Comparison of ENCODE assay signal across 8 mouse cellular contexts in the genomic region with DNA sequence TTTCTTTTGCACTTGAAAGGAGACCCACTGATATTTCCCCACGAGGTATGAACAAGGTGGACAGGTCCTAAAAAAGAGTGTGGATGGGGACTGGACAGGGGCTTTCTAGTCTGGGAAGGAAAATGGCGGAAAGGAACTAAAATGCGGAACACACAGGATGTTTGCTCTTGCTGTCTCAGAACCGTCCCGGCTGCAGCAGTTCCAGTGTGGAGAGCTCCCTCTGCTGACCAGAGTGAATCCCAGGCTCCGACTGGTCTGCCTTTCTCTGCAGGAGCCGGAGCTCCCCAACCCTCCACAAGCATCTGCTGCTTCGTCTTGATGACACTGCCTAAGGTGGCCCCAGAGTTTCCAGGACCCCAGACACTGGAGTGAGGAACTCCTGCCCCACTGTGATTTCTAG. TPM values are rescaled to one million over a fixed set of nuclear protein-coding genes. Genes with fewer than 3 reads are reported as not detected.
A peak's percentile ranks its signal among the peaks of the same experiment; 100 is the strongest.
DNase-seq lines count a peak whose midpoint lies in the region; ATAC-seq and TF ChIP-seq lines count a peak whose summit lies in the region.

No protein-coding gene starts in this region.

- no peak overlapping the region for H3K4me2 ChIP-seq in embryonic facial prominence, embryonic 11.5 days (ENCODE audit: low read depth, low read length)
- peak overlapping the region; percentile 55 for H3K4me2 ChIP-seq in limb, embryonic 12.5 days
- peak overlapping the region; percentile 64 for H3K4me2 ChIP-seq in midbrain, embryonic 14.5 days (ENCODE audit: low read length)

- no peaks in the 10 kb centered on the region for H3K9me3 ChIP-seq in embryonic facial prominence, embryonic 11.5 days (replicated peaks; ENCODE audit: control insufficient read depth, low read length)
- no peaks in the 10 kb centered on the region for H3K9me3 ChIP-seq in limb, embryonic 12.5 days
- no peaks in the 10 kb centered on the region for H3K9me3 ChIP-seq in midbrain, embryonic 14.5 days (ENCODE audit: control insufficient read depth, low read length)

- peak overlapping the region; percentile 35 for H3K27ac ChIP-seq in embryonic facial prominence, embryonic 11.5 days (replicated peaks; ENCODE audit: low read depth, low read length)
- H3K27ac ChIP-seq in limb, embryonic 12.5 days, result peak overlapping the region; percentile 24
- H3K27ac ChIP-seq in midbrain, embryonic 14.5 days (replicated peaks; ENCODE audit: low read depth, low read length), result peak overlapping the region; percentile 68
- H3K27ac ChIP-seq in spleen, adult 2 months (ENCODE audit: insufficient read depth, low read length), result peak overlapping the region; percentile 28

- peaks cover 3% of the 10 kb centered on the region for H3K36me3 ChIP-seq in embryonic facial prominence, embryonic 11.5 days (replicated peaks; ENCODE audit: control insufficient read depth, insufficient read depth, low read depth, low read length)
- H3K36me3 ChIP-seq in limb, embryonic 12.5 days, result peaks cover 54% of the 10 kb centered on the region
- peaks cover 46% of the 10 kb centered on the region for H3K36me3 ChIP-seq in midbrain, embryonic 14.5 days (ENCODE audit: control insufficient read depth, insufficient read depth, low read length)
- H3K36me3 ChIP-seq in spleen, adult 2 months (ENCODE audit: control insufficient read depth, insufficient read depth, low read length), result peaks cover 1% of the 10 kb centered on the region; the same call in 1 of the 2 replicates

- TF ChIP-seq CTCF in spleen, adult 2 months (IDR thresholded peaks at IDR 0.05; ENCODE audit: extremely low read depth, insufficient read depth, insufficient read length, insufficient replicate concordance), result peak; percentile 60; the same call in 1 of the 2 replicates

- DNase-seq in ovary, adult 18-20 months (ENCODE audit: low spot score), result peak; percentile 86
- no peak for DNase-seq in ovary, postnatal 10 days (ENCODE audit: low spot score)
- peak; percentile 92 for DNase-seq in embryonic facial prominence, embryonic 11.5 days (ENCODE audit: low spot score)
- DNase-seq in heart, adult 18-20 months, result peak; percentile 91 to 94
- DNase-seq in kidney, adult 8-10 months, result peak; percentile 91 to 92
- peak; percentile 89 for DNase-seq in midbrain, embryonic 14.5 days
- peak; percentile 63 to 79 for DNase-seq in spleen, adult 2 months (ENCODE audit: low read depth in 1 of 2, low spot score in 2 of 2)

- peak overlapping the region; percentile 5; the same call in 1 of the 2 replicates for H3K9ac ChIP-seq in embryonic facial prominence, embryonic 11.5 days (replicated peaks; ENCODE audit: low read length)
- no peak overlapping the region for H3K9ac ChIP-seq in limb, embryonic 12.5 days (replicated peaks)
- 0 out of 2 replicates have a peak overlapping the region, but pooled peaks have one; percentile 20 for H3K9ac ChIP-seq in midbrain, embryonic 14.5 days (replicated peaks; ENCODE audit: low read length)

- no peaks in the 10 kb centered on the region for H3K4me1 ChIP-seq in embryonic facial prominence, embryonic 11.5 days (ENCODE audit: control insufficient read depth, insufficient read depth, low read length)
- peaks cover 21% of the 10 kb centered on the region for H3K4me1 ChIP-seq in limb, embryonic 12.5 days (replicated peaks)
- peaks cover 17% of the 10 kb centered on the region for H3K4me1 ChIP-seq in midbrain, embryonic 14.5 days (ENCODE audit: control insufficient read depth, insufficient read depth, low read length)
- peaks cover 10% of the 10 kb centered on the region for H3K4me1 ChIP-seq in spleen, adult 2 months (ENCODE audit: control insufficient read depth, insufficient read depth, insufficient read length)

- TF ChIP-seq POLR2A in spleen, adult 2 months (IDR thresholded peaks at IDR 0.05; ENCODE audit: low read depth, low read length), result no peak

- peak; percentile 8; the same call in 1 of the 2 replicates for ATAC-seq in embryonic facial prominence, embryonic 11.5 days (replicated peaks; ENCODE audit: insufficient number of reproducible peaks, low FRiP score, low TSS enrichment, low read depth)
- ATAC-seq in limb, embryonic 12.5 days (ENCODE audit: insufficient number of reproducible peaks, insufficient read depth, low FRiP score, low TSS enrichment, low read depth), result no peak
- ATAC-seq in midbrain, embryonic 14.5 days (ENCODE audit: low FRiP score, low TSS enrichment), result 0 out of 2 replicates have a peak, but pooled peaks have one; percentile 18

- no peaks in the 10 kb centered on the region for H3K27me3 ChIP-seq in embryonic facial prominence, embryonic 11.5 days (ENCODE audit: control insufficient read depth, insufficient read depth, low read length)
- no peaks in the 10 kb centered on the region for H3K27me3 ChIP-seq in limb, embryonic 12.5 days
- H3K27me3 ChIP-seq in midbrain, embryonic 14.5 days (ENCODE audit: control insufficient read depth, insufficient read depth, low read length), result no peaks in the 10 kb centered on the region
- no peaks in the 10 kb centered on the region for H3K27me3 ChIP-seq in spleen, adult 2 months (ENCODE audit: control insufficient read depth, insufficient read depth, low read length)

- WGBS in embryonic facial prominence, embryonic 11.5 days, result 8% methylated on average over 8 of the region's 8 CpGs
- 11% methylated on average over 8 of the region's 8 CpGs for WGBS in limb, embryonic 12.5 days
- 5% methylated on average over 8 of the region's 8 CpGs for WGBS in midbrain, embryonic 14.5 days
- WGBS in spleen, adult 2 months, result 9% methylated on average over 8 of the region's 8 CpGs

- H3K4me3 ChIP-seq in embryonic facial prominence, embryonic 11.5 days (ENCODE audit: low read depth, low read length), result no peak overlapping the region
- H3K4me3 ChIP-seq in limb, embryonic 12.5 days (replicated peaks), result peak overlapping the region; percentile 12
- H3K4me3 ChIP-seq in midbrain, embryonic 14.5 days (replicated peaks; ENCODE audit: low read depth, low read length), result peak overlapping the region; percentile 10
- no peak overlapping the region for H3K4me3 ChIP-seq in spleen, adult 2 months (ENCODE audit: extremely low read depth, insufficient read depth, insufficient read length)

RNA-seq across cellular contexts. Expression of gene Aurkb, which starts 9.6 kb away (rescaled TPM):
- 162 and 175 TPM in 2 replicates for polyA plus RNA-seq in embryonic facial prominence, embryonic 11.5 days (2014; fragmentation: Nextera tagmentation; extraction: Ambion mirVana)
- total RNA-seq in heart, adult 18-20 months (2021), result 1 to 10 TPM in 1 of 2 experiments, under 1 TPM in 1; 0.67 to 1.5 TPM
- polyA plus RNA-seq in limb, embryonic 12.5 days (2016; fragmentation: Nextera tagmentation; extraction: Ambion mirVana), result 169 and 171 TPM in 2 replicates
- polyA plus RNA-seq in midbrain, embryonic 14.5 days (2014; fragmentation: Nextera tagmentation; extraction: Ambion mirVana), result 14.6 and 29.6 TPM in 2 replicates
- polyA plus RNA-seq in spleen, adult 2 months (2012; rRNA removed), result 41.4 and 42.9 TPM in 2 replicates

RNA-seq across cellular contexts. Expression of gene Ctc1, which starts 20.1 kb away (rescaled TPM):
- 63.2 and 68.3 TPM in 2 replicates for polyA plus RNA-seq in embryonic facial prominence, embryonic 11.5 days (2014; fragmentation: Nextera tagmentation; extraction: Ambion mirVana)
- 10 to 100 TPM; 10.9 to 13.9 TPM for total RNA-seq in heart, adult 18-20 months (2021)
- 70.5 and 73.8 TPM in 2 replicates for polyA plus RNA-seq in limb, embryonic 12.5 days (2016; fragmentation: Nextera tagmentation; extraction: Ambion mirVana)
- polyA plus RNA-seq in midbrain, embryonic 14.5 days (2014; fragmentation: Nextera tagmentation; extraction: Ambion mirVana), result 55.8 and 56.1 TPM in 2 replicates
- polyA plus RNA-seq in spleen, adult 2 months (2012; rRNA removed), result 27.2 and 30.4 TPM in 2 replicates

RNA-seq across cellular contexts. Expression of gene Borcs6, which starts 23.7 kb away (rescaled TPM):
- 6.4 and 7.7 TPM in 2 replicates for polyA plus RNA-seq in embryonic facial prominence, embryonic 11.5 days (2014; fragmentation: Nextera tagmentation; extraction: Ambion mirVana)
- 10 to 100 TPM; 16.7 to 19.3 TPM for total RNA-seq in heart, adult 18-20 months (2021)
- 9.2 and 10.0 TPM in 2 replicates for polyA plus RNA-seq in limb, embryonic 12.5 days (2016; fragmentation: Nextera tagmentation; extraction: Ambion mirVana)
- polyA plus RNA-seq in midbrain, embryonic 14.5 days (2014; fragmentation: Nextera tagmentation; extraction: Ambion mirVana), result 17.3 and 20.1 TPM in 2 replicates
- polyA plus RNA-seq in spleen, adult 2 months (2012; rRNA removed), result 16.7 and 23.7 TPM in 2 replicates

RNA-seq across cellular contexts. Expression of gene Pfas, which starts 27.6 kb away (rescaled TPM):
- 34.4 and 34.8 TPM in 2 replicates for polyA plus RNA-seq in embryonic facial prominence, embryonic 11.5 days (2014; fragmentation: Nextera tagmentation; extraction: Ambion mirVana)
- total RNA-seq in heart, adult 18-20 months (2021), result 1 to 10 TPM; 5.4 to 6.2 TPM
- 45.7 and 48.5 TPM in 2 replicates for polyA plus RNA-seq in limb, embryonic 12.5 days (2016; fragmentation: Nextera tagmentation; extraction: Ambion mirVana)
- polyA plus RNA-seq in midbrain, embryonic 14.5 days (2014; fragmentation: Nextera tagmentation; extraction: Ambion mirVana), result 12.6 and 16.5 TPM in 2 replicates
- 14.0 and 16.8 TPM in 2 replicates for polyA plus RNA-seq in spleen, adult 2 months (2012; rRNA removed)

RNA-seq across cellular contexts. Expression of gene Tmem107, which starts 34.8 kb away (rescaled TPM):
- polyA plus RNA-seq in embryonic facial prominence, embryonic 11.5 days (2014; fragmentation: Nextera tagmentation; extraction: Ambion mirVana), result 40.4 and 43.1 TPM in 2 replicates
- 1 to 10 TPM; 5.3 to 7.0 TPM for total RNA-seq in heart, adult 18-20 months (2021)
- polyA plus RNA-seq in limb, embryonic 12.5 days (2016; fragmentation: Nextera tagmentation; extraction: Ambion mirVana), result 39.5 and 41.0 TPM in 2 replicates
- 28.0 and 36.5 TPM in 2 replicates for polyA plus RNA-seq in midbrain, embryonic 14.5 days (2014; fragmentation: Nextera tagmentation; extraction: Ambion mirVana)
- 7.0 and 14.6 TPM in 2 replicates for polyA plus RNA-seq in spleen, adult 2 months (2012; rRNA removed)

Comparison
In these comparisons a context has a peak if more than half of its experiments do, and no peak if none do; other contexts are left out.
1. H3K4me3 ChIP-seq: peak in limb, embryonic 12.5 days (single experiment) and midbrain, embryonic 14.5 days (single experiment); none in embryonic facial prominence, embryonic 11.5 days (single experiment) and spleen, adult 2 months (single experiment).
2. Peak in every context shown above with its lines, with median percentiles within 50 percentile points of each other: H3K27ac ChIP-seq.